Mouse (Mus musculus) liver, embryonic 14.5 days (tissue): Measurements from ENCODE around the gene Edn3. TPM values are rescaled to one million over a fixed set of nuclear protein-coding genes. Genes with fewer than 3 reads are reported as not detected.

Experiments
- ATAC-seq: fragments of 200-750 bp; cut with Nextera tagmentation; 2 replicates; pipeline ENCODE4 v1.8.0; 2017; ENCODE audit warnings: moderate number of reproducible peaks, mild to moderate bottlenecking, moderate library complexity; ENCODE audit not compliant: insufficient read depth
- DNase-seq, 3 experiments: peaks; one replicate each; pipeline ENCODE4 v3.0.0-alpha.2; 2012 to 2013; ENCODE audit warnings: low read depth in 3 of 3, low spot score in 3 of 3
- H3K27ac ChIP-seq: fragments of 300-500 bp; sonication (generic); 2 replicates; pipeline ENCODE4 v1.5.1; 2014; ENCODE audit warnings: moderate library complexity, mild to moderate bottlenecking, control low read depth, inconsistent platforms
- H3K27me3 ChIP-seq: fragments of 300-500 bp; sonication (generic); 2 replicates; pipeline ENCODE4 v1.6.1; 2014; ENCODE audit warnings: mild to moderate bottlenecking, low read length, moderate library complexity; ENCODE audit not compliant: control insufficient read depth, insufficient read depth
- H3K36me3 ChIP-seq: fragments of 300-500 bp; sonication (generic); replicated peaks from 2 replicates; pipeline ENCODE4 v1.6.1; 2014; ENCODE audit warnings: low read depth; ENCODE audit not compliant: control insufficient read depth, insufficient read depth
- H3K4me1 ChIP-seq, 2 experiments: fragments of 200-500 bp in 1 of 2; fragments of 300-500 bp in 1 of 2; sonication (generic) in 1 of 2; replicated peaks; 2 replicates each; pipeline ENCODE4 v1.6.1; 2012 to 2014; ENCODE audit warnings: antibody characterized with exemption in 1 of 2, inconsistent platforms in 1 of 2, low read length in 1 of 2; ENCODE audit not compliant: control insufficient read depth in 2 of 2, insufficient read depth in 2 of 2
- H3K4me2 ChIP-seq: fragments of 300-500 bp; sonication (generic); 2 replicates; pipeline ENCODE4 v1.6.1; 2014; ENCODE audit warnings: low read depth, mild to moderate bottlenecking, control low read depth, moderate library complexity
- H3K4me3 ChIP-seq, 2 experiments: fragments of 200-500 bp in 1 of 2; fragments of 300-500 bp in 1 of 2; sonication (generic) in 1 of 2; 2 replicates each; pipeline ENCODE4 v1.5.1; 2012 to 2014; ENCODE audit warnings: low read depth in 2 of 2, low read length in 2 of 2, mild to moderate bottlenecking in 2 of 2, control low read depth in 1 of 2, inconsistent platforms in 1 of 2, moderate library complexity in 1 of 2; ENCODE audit not compliant: insufficient read depth in 1 of 2
- H3K9ac ChIP-seq: fragments of 300-500 bp; sonication (generic); replicated peaks from 2 replicates; pipeline ENCODE4 v1.6.1; 2014; ENCODE audit warnings: mild to moderate bottlenecking, control low read depth, moderate library complexity
- H3K9me3 ChIP-seq: fragments of 300-500 bp; sonication (generic); 2 replicates; pipeline ENCODE4 v1.6.1; 2016; ENCODE audit warnings: low read length, mixed read lengths; ENCODE audit not compliant: control insufficient read depth
- CTCF ChIP-seq: IDR thresholded peaks from 2 replicates; pipeline ENCODE4 v1.5.1; 2016; ENCODE audit warnings: antibody characterized with exemption, low read depth, control low read depth
- EP300 ChIP-seq: IDR thresholded peaks from 2 replicates; pipeline ENCODE4 v1.6.1; 2016; ENCODE audit warnings: antibody characterized with exemption, low read depth
- WGBS: fragments of 180-500 bp; shearing (Covaris S2); extraction: QIAGEN DNeasy Blood & Tissue Kit; methylation state at CpG from one replicate; pipeline ENCODE4 v1.1.7; 2014; ENCODE audit not compliant: insufficient replicate concordance; 5-methylcytosine and 5-hydroxymethylcytosine counted together
- polyA plus RNA-seq, 2 experiments: library from polyadenylated mRNA; depleted of rRNA in 1 of 2; stranded (reverse) in 1 of 2; unstranded in 1 of 2; fragments of >200 nt; fragmentation: Nextera tagmentation in 1 of 2; extraction: Ambion mirVana in 1 of 2; gene quantifications; 2 replicates each; pipeline versions ENCODE4 v1.2.1 to v1.2.3; 2012 to 2014

Gene Edn3
- polyA plus RNA-seq, 2 experiments = 0.11 to 0.18 TPM

DNA sequence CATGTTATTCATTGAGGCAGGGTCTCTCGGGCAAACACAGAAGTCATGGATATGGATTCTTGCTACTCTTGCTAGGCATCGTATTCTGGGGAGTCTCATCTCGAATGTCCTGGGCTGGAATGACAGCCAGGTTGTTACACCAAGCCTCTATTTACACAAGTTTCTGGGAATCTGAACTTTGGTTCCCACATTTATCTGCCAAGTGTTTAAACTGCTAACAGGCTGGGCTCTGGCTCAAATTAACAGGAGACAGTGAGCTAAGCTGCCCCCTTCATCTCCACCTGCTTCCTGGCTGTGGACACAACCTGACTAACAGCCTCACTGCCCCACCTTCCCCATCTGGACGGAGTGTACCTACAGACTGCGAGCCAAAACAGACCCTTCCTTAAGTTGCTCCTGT is 28.5 kb upstream of the Edn3 start:
- Histone ChIP-seq H3K4me3 (no peak overlapping the region), H3K27ac (no peak overlapping the region), H3K9me3 (no peaks in the 10 kb centered on the region), H3K9ac (no peak overlapping the region), H3K36me3 (no peaks in the 10 kb centered on the region), H3K4me2 (no peak overlapping the region), H3K27me3 (no peaks in the 10 kb centered on the region), H3K4me1 (no peaks in the 10 kb centered on the region)
- 62% methylated on average over 5 of the region's 5 CpGs for WGBS
- ATAC-seq (no peak), DNase-seq (no peak)
- no peak for TF ChIP-seq EP300
- no peak for TF ChIP-seq CTCF

DNA sequence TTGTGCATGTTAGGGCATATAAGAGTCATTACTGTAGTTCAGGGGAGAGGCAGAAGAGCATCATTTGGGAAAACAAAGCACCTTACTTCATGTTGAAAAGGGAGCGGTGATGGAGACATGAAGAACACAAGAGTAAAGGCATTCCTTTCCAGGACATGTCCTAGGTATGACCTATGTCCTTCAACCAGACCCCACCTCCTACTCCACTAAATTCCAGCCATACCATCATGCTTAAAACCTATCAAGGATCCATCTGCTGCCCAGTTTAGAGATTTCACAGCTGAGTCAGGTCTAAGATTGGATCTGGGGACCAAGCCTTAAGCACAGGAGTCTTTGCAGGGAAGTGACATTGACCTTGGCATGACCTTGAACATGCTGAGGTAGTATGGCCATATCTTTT is 25.1 kb upstream of the Edn3 start:
- H3K4me2 ChIP-seq = no peak overlapping the region
- TF ChIP-seq EP300 (no peak), CTCF (no peak)
- no peaks in the 10 kb centered on the region for H3K4me1 ChIP-seq
- H3K9ac ChIP-seq = no peak overlapping the region
- no peaks in the 10 kb centered on the region for H3K9me3 ChIP-seq
- 75% methylated on average over 1 of the region's 1 CpGs for WGBS
- ATAC-seq (no peak), DNase-seq (no peak)
- H3K4me3 ChIP-seq = no peak overlapping the region
- H3K27me3 ChIP-seq = no peaks in the 10 kb centered on the region
- H3K36me3 ChIP-seq = no peaks in the 10 kb centered on the region
- H3K27ac ChIP-seq = no peak overlapping the region

DNA sequence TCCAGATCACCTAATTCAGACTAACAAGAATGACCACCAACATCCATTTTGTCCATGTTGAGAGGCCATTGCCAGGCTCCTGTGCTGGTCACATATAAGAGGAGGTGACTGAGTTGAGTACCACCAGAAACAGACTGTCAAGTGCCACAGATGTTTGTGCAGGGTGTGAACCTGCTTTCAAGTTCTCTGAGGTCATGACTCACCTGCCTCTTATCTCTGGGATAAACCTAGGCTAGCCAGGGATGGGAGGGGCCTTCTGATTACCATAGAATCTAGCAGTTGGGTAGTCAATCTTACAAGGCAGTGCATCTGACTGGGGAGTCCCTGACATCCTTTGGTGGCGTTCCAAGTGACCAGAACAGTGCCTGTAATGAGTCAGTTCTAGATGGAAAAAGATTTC is 13.2 kb upstream of the Edn3 start:
- Histone ChIP-seq H3K4me2 (no peak overlapping the region), H3K4me1 (no peaks in the 10 kb centered on the region), H3K36me3 (no peaks in the 10 kb centered on the region), H3K9me3 (no peaks in the 10 kb centered on the region), H3K4me3 (no peak overlapping the region), H3K27me3 (no peaks in the 10 kb centered on the region), H3K27ac (no peak overlapping the region), H3K9ac (no peak overlapping the region)
- TF ChIP-seq EP300 = no peak
- no peak for TF ChIP-seq CTCF
- ATAC-seq = no peak
- WGBS = 26% methylated on average over 1 of the region's 1 CpGs
- DNase-seq = no peak

DNA sequence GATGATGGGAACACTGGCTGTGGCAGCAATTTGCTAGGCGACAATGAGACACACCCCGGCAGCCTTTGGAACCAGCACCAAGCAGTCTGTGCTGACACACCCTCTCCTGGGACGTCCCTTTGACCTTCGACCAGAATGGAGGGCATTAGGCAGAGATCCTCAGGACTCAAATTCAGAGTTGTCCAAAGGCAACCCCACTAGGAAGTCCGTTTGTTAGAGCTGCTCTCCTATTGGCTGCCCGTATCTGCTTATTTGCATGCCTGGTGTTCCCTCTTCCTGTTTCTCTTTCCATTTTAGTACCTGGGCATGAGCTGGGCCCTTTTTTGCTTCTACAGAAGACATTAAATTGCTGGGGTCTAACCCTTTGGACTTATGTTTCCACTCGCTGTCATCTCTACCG is 12.0 kb upstream of the Edn3 start:
- Histone ChIP-seq H3K27me3 (no peaks in the 10 kb centered on the region), H3K36me3 (no peaks in the 10 kb centered on the region), H3K27ac (no peak overlapping the region), H3K9ac (no peak overlapping the region), H3K4me2 (peak overlapping the region; percentile 29; the same call in 1 of the 2 replicates), H3K4me3 (no peak overlapping the region), H3K9me3 (no peaks in the 10 kb centered on the region), H3K4me1 (no peaks in the 10 kb centered on the region)
- no peak for TF ChIP-seq EP300
- TF ChIP-seq CTCF = no peak
- ATAC-seq (0 out of 2 replicates have a peak, but pooled peaks have one; percentile 31), DNase-seq (no peak)
- 53% methylated on average over 8 of the region's 8 CpGs for WGBS

DNA sequence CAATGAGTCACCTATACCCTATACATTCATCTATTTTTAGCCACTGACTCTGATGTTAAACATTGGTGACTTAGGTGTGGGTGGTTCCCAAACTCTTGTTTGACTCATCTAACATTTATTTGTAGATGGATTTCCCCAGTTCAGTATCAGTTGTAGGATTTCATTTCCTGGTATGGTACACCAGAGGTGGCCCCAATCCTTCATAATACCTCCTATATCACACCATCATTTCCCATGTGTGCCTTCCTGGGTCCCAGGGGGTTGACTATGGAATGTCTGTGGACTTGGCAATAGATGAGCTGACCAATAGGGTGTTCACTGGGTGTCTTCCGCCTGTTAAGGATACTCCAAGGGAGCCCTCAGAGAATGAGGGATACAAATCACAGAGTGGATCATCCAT is 7.2 kb upstream of the Edn3 start:
- ATAC-seq (no peak), DNase-seq (no peak)
- WGBS = 65% methylated on average over 1 of the region's 1 CpGs
- Histone ChIP-seq H3K9ac (no peak overlapping the region), H3K27me3 (no peaks in the 10 kb centered on the region), H3K36me3 (no peaks in the 10 kb centered on the region), H3K9me3 (no peaks in the 10 kb centered on the region), H3K4me2 (no peak overlapping the region), H3K4me1 (no peaks in the 10 kb centered on the region), H3K27ac (no peak overlapping the region), H3K4me3 (no peak overlapping the region)
- TF ChIP-seq EP300 (no peak), CTCF (no peak)

DNA sequence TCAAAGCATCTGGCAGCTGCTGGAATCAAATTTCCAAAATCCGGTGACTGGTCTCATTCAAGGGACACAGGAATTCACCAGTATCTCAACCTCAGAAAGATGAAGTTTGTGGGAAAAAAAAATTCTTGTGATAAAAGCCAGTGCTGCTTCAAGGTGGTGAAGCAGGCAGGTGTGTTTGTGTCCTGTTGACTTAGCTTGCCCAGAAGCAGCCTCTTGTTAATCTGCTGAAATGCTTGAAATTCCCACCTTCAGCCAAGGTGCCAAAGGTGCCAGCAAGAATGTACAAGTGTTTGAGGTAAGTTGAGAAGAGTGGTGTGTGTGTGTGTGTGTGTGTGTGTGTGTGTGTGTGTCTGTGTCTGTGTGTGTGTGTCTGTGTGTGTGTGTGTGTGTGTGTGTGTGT is 6.2 kb upstream of the Edn3 start:
- no peaks in the 10 kb centered on the region for H3K27me3 ChIP-seq
- H3K36me3 ChIP-seq = no peaks in the 10 kb centered on the region
- WGBS = 61% methylated on average over 1 of the region's 1 CpGs
- H3K27ac ChIP-seq = no peak overlapping the region
- no peaks in the 10 kb centered on the region for H3K9me3 ChIP-seq
- no peak for ATAC-seq
- H3K4me2 ChIP-seq = no peak overlapping the region
- no peak overlapping the region for H3K4me3 ChIP-seq
- H3K4me1 ChIP-seq = 0 out of 4 replicates have a peak, but pooled peaks cover 0 to under 1% of the 10 kb centered on the region in 2 experiments
- no peak for DNase-seq
- no peak for TF ChIP-seq CTCF
- TF ChIP-seq EP300 = no peak
- H3K9ac ChIP-seq = no peak overlapping the region
